Mouse (Mus musculus) lung, adult 2 months (tissue): ENCODE data around the gene Rffl.

Experiments used
- CTCF ChIP-seq: fragments of 200-500 bp; IDR thresholded peaks from 2 replicates; pipeline ENCODE4 v1.5.1; 2011; ENCODE audit warnings: mild to moderate bottlenecking, low read length, control low read depth; ENCODE audit not compliant: insufficient read depth
- POLR2A ChIP-seq: fragments of 200-500 bp; IDR thresholded peaks from 2 replicates; pipeline ENCODE4 v1.6.1; 2011; ENCODE audit warnings: low read depth, mild to moderate bottlenecking, control low read depth, low read length, borderline replicate concordance; ENCODE audit errors: extremely low read depth

- TF ChIP-seq CTCF, result no peak
- no peak for TF ChIP-seq POLR2A
Observed at GRCm38 (mm10) chr11:82860759-82861158, 10.3 kb downstream of the Rffl start.
